Mouse (Mus musculus) cerebellum, adult 8-10 months (tissue): ENCODE measurements around the gene Spon1.

Experiments used
- DNase-seq: peaks from one replicate; pipeline ENCODE4 v3.0.0; 2022

Spon1 gene

GRCm38 (mm10) chr7:113846553-113846952 is 80.8 kb downstream of the Spon1 start:
- no peak for DNase-seq

GRCm38 (mm10) chr7:113847041-113847819 is 81.4 kb downstream of the Spon1 start:
- no peak for DNase-seq

GRCm38 (mm10) chr7:113850389-113850788 is 84.6 kb downstream of the Spon1 start:
- DNase-seq = no peak

GRCm38 (mm10) chr7:113855396-113855795 is 89.6 kb downstream of the Spon1 start:
- no peak for DNase-seq

- DNase-seq = no peak
These were observed 90.3 kb downstream of the Spon1 start for GRCm38 (mm10) chr7:113856067-113856466.

GRCm38 (mm10) chr7:113859480-113859881 is 93.7 kb downstream of the Spon1 start:
- DNase-seq = no peak

- DNase-seq = no peak
These were observed 96.2 kb downstream of the Spon1 start for GRCm38 (mm10) chr7:113861964-113862363.

GRCm38 (mm10) chr7:113872846-113873245 is 107.0 kb downstream of the Spon1 start:
- DNase-seq = no peak

- no peak for DNase-seq
These were observed 111.7 kb downstream of the Spon1 start for GRCm38 (mm10) chr7:113877451-113877850.

- no peak for DNase-seq
These were observed 112.1 kb downstream of the Spon1 start for GRCm38 (mm10) chr7:113877926-113878325.

- DNase-seq = no peak
These were observed 113.3 kb downstream of the Spon1 start for GRCm38 (mm10) chr7:113879085-113879501.

- DNase-seq = no peak
These were observed 114.2 kb downstream of the Spon1 start for GRCm38 (mm10) chr7:113880021-113880420.

GRCm38 (mm10) chr7:113890782-113891181 is 125.0 kb downstream of the Spon1 start:
- DNase-seq = no peak

- DNase-seq = no peak
These were observed 125.7 kb downstream of the Spon1 start for GRCm38 (mm10) chr7:113891491-113891890.

GRCm38 (mm10) chr7:113893944-113894662 is 128.3 kb downstream of the Spon1 start:
- no peak for DNase-seq

GRCm38 (mm10) chr7:113895266-113895665 is 129.5 kb downstream of the Spon1 start:
- no peak for DNase-seq

- no peak for DNase-seq
These were observed 132.6 kb downstream of the Spon1 start for GRCm38 (mm10) chr7:113898388-113898787.

- no peak for DNase-seq
These were observed 135.7 kb downstream of the Spon1 start for GRCm38 (mm10) chr7:113901511-113901910.

- no peak for DNase-seq
These were observed 136.2 kb downstream of the Spon1 start for GRCm38 (mm10) chr7:113901941-113902515.

GRCm38 (mm10) chr7:113903127-113903827 is 137.5 kb downstream of the Spon1 start:
- no peak for DNase-seq

- no peak for DNase-seq
These were observed 138.1 kb downstream of the Spon1 start for GRCm38 (mm10) chr7:113903939-113904338.

- DNase-seq = no peak
These were observed 138.6 kb downstream of the Spon1 start for GRCm38 (mm10) chr7:113904348-113904895.
